Mouse (Mus musculus) large intestine, adult 2 months (tissue): Measurements from ENCODE around the gene Bmp2k. TPM values are rescaled to one million over a fixed set of nuclear protein-coding genes. Genes with fewer than 3 reads are reported as not detected.
"Not testable (repeated sequence)": the region's sequence is repeated elsewhere in the genome, so short reads cannot be mapped to it uniquely, and the experiment has no call there.

ENCODE experiments used
- DNase-seq: peaks from one replicate; pipeline ENCODE4 v3.0.0-alpha.2; 2012; ENCODE audit warnings: low read depth, low spot score
- WGBS: fragments of 180-500 bp; shearing (Covaris S2); methylation state at CpG from one replicate; pipeline ENCODE4 v1.1.7; 2018; 5-methylcytosine and 5-hydroxymethylcytosine counted together
- polyA plus RNA-seq: library from polyadenylated mRNA; depleted of rRNA; stranded (reverse); fragments of >200 nt; gene quantifications from 2 replicates; pipeline ENCODE4 v1.2.3, GENCODE M21; 2012

Gene Bmp2k
- polyA plus RNA-seq, 1 experiment, result 6.1 TPM

- no peak for DNase-seq
- WGBS, result under 1% methylated on average over 6 of the region's 6 CpGs
Measured at GRCm38 (mm10) chr5:96998566-96998907, 1.0 kb downstream of the Bmp2k start.

GRCm38 (mm10) chr5:96999601-97000000 lies 2.1 kb downstream of the Bmp2k start:
- DNase-seq, result no peak
- 76% methylated on average over 7 of the region's 7 CpGs for WGBS

GRCm38 (mm10) chr5:97000524-97000923 lies 3.0 kb downstream of the Bmp2k start:
- no peak for DNase-seq
- WGBS, result 29% methylated on average over 5 of the region's 5 CpGs

DNA sequence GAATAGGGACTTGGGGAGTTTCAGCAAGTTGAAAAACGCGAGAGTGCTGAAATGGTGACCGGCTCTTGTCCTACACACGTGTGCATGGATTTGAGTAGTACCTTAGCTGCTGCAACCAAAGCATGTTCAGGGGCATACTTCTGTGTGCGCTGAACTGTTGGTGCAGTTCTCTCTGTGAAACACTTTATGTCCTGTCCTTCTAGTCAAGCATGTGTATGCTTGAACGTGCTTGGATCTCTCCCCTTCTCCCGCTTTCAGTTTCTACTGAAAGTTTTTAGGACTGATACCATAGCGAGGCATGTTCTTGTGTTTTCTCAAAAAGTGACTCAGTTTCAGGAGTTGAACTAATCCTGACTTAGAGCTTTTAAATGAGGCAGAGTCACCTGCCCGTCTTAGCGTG lies 3.7 kb downstream of the Bmp2k start:
- WGBS, result 84% methylated on average over 10 of the region's 10 CpGs
- no peak for DNase-seq

GRCm38 (mm10) chr5:97001571-97001970 lies 4.1 kb downstream of the Bmp2k start:
- no peak for DNase-seq
- 84% methylated on average over 5 of the region's 5 CpGs for WGBS

DNA sequence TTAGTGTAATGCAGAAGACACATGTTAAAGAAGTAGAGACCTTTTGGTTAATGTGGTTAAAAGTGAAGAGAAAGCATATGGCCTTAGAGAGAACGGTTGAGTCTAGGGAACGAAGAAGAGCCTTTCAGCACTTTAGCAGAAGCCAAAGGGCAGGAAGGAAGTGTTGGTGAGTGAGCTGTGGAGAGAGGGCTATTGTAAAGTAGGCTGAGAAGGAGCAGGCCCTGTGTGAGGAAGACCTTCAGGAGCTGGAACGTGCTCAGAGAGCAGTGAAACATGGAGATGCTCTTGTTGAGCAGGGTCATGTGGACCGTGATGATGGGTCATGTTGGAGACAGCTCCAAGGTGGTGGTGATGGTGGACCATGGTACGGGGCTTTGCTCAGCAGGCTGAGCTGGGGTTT lies 4.8 kb downstream of the Bmp2k start:
- DNase-seq, result no peak
- WGBS, result 85% methylated on average over 5 of the region's 5 CpGs

DNA sequence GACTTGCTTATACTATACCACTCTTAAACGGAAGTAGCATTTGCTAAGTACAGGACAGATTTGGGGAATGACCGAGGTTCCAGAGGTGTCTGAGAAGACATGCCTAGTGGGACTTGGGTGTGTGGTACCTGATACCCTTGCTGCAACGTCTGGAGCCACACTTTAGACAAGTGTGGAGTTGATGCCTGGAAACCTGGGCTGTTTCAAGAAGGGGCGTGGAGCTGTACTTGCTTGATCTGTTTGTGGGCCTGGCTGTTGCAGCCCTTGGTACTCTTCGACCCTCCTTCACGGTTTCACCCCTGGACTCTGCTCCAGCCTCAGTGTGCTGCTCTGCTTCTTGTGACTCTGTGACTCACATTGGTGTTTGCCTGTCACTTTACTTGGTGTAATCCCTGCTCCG lies 5.4 kb downstream of the Bmp2k start:
- WGBS, result 65% methylated on average over 7 of the region's 7 CpGs
- DNase-seq, result no peak

- no peak for DNase-seq
- WGBS, result 69% methylated on average over 23 of the region's 23 CpGs
Measured at GRCm38 (mm10) chr5:97004178-97005030, 6.9 kb downstream of the Bmp2k start.

- 33% methylated on average over 2 of the region's 2 CpGs for WGBS
- DNase-seq, result no peak
Measured at GRCm38 (mm10) chr5:97005891-97006290, 8.4 kb downstream of the Bmp2k start.

DNA sequence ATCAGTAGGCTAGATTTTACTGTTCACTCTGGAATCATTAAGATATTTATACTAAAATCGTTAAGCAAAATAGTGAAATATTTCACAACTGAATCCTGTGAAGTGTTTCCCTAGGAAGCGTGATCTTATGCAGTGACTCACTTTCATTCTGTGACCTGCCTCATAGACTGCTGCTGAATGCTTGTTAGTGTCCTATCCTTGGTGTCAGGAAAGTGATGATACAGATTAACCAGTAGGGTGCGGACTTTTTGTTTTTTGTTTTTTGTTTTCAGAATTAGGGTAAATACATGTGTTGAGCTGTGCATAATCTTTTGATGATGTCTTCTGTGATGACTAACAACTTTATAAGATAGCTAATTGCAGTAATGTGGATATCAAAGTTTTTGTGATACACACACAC lies 9.4 kb downstream of the Bmp2k start:
- no peak for DNase-seq
- WGBS, result 86% methylated on average over 3 of the region's 3 CpGs

DNA sequence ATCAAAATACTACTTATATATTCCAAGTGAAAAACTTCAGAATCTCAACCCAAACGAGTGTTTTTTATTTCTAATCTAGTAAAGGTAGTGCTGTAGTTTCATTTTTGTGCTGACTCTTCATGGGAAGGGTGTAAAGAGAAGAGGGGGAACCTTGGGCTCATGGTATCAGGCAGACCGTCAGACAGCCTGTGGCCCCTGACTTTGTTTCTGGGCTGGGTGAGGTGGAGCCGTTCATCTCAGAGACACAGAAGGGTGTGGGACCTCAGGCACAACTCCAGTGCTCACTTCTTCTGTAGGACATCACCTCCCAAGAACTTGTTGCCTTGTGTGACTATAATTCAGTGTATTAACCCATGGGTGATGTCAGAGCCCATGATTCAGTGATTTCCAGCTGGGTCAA lies 10.0 kb downstream of the Bmp2k start:
- WGBS, result 91% methylated on average over 3 of the region's 3 CpGs
- DNase-seq, result no peak

DNA sequence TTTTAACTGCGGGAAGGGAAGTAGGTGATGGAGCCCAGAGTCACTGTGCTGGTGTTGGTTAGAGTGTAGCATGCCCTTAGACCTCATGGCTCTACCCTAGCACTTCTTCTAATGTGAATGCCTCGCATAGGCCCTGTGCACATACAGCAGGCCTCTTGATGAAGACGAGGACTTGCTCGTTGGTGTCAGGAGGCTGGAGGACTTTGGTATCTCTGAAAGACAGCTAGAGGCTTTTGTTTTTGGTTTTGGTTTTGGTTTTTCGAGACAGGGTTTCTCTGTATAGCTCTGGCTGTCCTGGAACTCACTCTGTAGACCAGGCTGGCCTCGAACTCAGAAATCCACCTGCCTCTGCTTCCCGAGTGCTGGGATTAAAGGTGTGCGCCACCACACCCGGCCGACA lies 11.7 kb downstream of the Bmp2k start:
- 89% methylated on average over 10 of the region's 10 CpGs for WGBS
- DNase-seq, result not testable (repeated sequence)

DNA sequence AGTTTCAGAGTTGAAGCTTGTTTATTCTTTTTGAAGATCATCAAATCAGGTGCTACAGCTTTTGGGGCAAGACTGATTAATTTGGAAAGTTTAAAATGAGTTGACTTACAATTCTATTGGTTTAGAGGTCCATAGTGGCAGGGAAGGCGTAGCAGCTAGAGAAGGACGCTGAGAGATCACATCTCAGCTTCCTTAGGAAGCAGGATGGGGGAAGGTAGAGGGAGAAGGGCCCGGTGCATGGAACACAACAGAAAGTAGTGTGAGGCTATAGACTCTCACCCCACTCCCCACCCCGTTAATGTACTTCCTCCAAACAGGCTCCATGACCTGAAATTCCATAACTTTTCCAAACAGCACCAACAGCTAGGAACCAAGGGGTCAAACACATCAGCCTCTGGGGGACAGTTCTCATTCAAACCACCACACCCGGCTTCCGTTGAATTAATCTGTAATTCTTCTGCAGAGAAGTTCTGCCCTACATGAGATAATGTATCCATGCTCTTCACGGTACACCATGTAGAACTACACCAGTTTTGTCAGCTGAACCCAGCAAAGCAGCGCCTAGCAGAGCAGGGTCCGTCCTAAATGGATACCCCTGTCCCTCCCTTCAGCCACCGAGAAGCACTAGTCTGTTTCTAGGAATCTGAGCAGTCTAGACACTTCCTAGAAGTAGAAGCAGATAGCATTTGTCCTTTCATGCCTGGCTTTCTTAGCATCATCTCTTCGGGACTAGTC lies 12.3 kb downstream of the Bmp2k start:
- WGBS, result 88% methylated on average over 11 of the region's 11 CpGs
- DNase-seq, result no peak

DNA sequence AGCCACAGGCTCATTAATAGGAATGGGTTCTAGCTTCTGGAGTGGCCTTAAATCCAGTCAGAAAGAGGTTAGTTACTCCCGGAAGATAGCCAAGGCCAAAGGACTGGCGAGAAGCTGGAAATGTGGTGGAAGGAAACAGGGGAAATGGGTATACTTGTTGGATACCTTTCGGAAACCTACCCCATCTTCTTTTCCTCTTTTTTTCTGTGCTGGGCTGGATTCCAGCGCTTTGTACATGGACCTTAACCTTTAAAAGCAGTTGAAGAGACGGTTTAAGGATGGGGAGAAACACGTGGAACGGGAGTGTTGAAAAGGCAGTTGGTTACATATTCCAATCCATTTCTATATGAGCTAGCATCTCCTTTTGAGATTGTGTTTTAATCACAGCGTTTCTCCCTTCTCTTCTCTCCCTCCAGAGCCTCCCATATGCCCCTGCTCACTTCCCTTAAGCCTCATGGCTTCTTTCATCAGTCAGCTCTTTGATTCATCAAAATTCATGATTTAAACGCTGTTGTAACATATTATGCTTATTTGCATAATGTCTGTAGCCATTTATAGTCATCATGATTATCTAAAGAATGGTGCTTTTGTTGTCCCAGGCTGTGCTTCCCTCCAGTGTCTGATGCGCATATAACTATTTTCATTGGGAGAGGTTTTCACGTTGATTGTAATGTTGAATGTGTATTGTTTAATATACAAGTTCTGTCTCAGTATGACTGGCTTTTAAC lies 18.5 kb downstream of the Bmp2k start:
- no peak for DNase-seq
- WGBS, result 72% methylated on average over 11 of the region's 11 CpGs

GRCm38 (mm10) chr5:97016842-97017577 lies 19.5 kb downstream of the Bmp2k start:
- no peak for DNase-seq
- 82% methylated on average over 9 of the region's 9 CpGs for WGBS

- 55% methylated on average over 15 of the region's 15 CpGs for WGBS
- DNase-seq, result no peak
Measured at GRCm38 (mm10) chr5:97022305-97023278, 25.1 kb downstream of the Bmp2k start.

DNA sequence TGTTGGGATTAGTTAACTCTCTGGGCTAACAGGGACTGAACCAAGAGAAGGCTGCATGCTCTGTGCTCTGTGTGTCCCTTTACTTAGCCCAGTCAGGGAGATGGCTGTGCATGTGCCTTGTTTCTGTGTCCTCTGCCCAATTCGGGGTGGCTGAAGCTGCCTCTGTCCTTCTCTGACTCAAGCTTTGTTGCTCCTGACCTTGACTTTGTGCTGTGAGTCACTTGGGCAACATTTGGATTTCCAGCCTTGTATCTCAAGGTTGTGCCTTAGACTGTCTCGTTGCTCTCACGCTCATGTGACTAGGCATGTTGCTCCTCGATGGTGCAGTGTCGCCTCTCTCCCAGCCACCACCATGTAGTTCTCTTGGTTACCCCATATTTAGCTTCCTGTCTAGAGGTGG lies 27.3 kb downstream of the Bmp2k start:
- DNase-seq, result no peak
- 89% methylated on average over 5 of the region's 5 CpGs for WGBS

DNA sequence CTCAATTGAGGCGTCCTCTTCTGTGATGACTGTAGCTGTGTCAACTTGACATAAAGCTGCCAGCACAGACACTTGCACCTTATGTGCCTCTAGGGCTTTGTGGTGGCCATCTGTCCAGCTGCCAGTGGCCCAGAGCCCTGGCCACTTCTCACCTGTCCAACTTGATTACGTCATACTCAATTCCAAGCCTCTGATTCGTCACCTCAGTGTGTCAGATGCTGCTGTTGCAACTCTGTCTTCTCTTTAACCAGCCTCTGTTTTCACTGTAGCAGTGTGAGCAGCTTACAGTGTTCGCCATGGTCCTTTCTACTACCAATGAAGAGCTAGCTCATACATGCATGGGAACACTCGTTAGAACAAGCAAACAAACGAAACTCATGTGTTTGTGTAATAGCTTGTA lies 28.2 kb downstream of the Bmp2k start:
- WGBS, result 65% methylated on average over 6 of the region's 6 CpGs
- no peak for DNase-seq

- WGBS, result 88% methylated on average over 8 of the region's 8 CpGs
- no peak for DNase-seq
Measured at GRCm38 (mm10) chr5:97028004-97028403, 30.5 kb downstream of the Bmp2k start.
